Mouse (Mus musculus): ENCODE results near the gene Inip. TPM values are rescaled to one million over a fixed set of nuclear protein-coding genes. Genes with fewer than 3 reads are reported as not detected.
"Not testable (repeated sequence)": the region's sequence is repeated elsewhere in the genome, so short reads cannot be mapped to it uniquely, and the experiment has no call there.

Gene Inip
- polyA plus RNA-seq, 1 experiment = 1.6 TPM

- Histone ChIP-seq H3K9me3 (ENCODE audit: control insufficient read depth, low read length) (no peaks in the 10 kb centered on the region), H3K36me3 (ENCODE audit: control insufficient read depth) (no peaks in the 10 kb centered on the region), H3K4me3 (replicated peaks) (peak within 1 kb of the TSS; percentile 94), H3K4me1 (ENCODE audit: control insufficient read depth) (peaks cover 58% of the 10 kb centered on the region), H3K27me3 (ENCODE audit: control insufficient read depth) (peaks cover 7% of the 10 kb centered on the region)
- TF ChIP-seq TAL1 (IDR thresholded peaks at IDR 0.05; ENCODE audit: low read length) (no peak), GATA1 (IDR thresholded peaks at IDR 0.05; ENCODE audit: low read length) (no peak)
Measured at GRCm38 (mm10) chr4:59805181-59805967, 4.0 kb upstream of the Inip start, which contains the start of gene Snx30. TSS of gene Snx30 (plus strand) at chr4:59805840.

GRCm38 (mm10) chr4:59804754-59805153, 3.4 kb upstream of the Inip start:
- TF ChIP-seq TAL1 (IDR thresholded peaks at IDR 0.05; ENCODE audit: low read length) = no peak
- no peak for TF ChIP-seq GATA1 (IDR thresholded peaks at IDR 0.05; ENCODE audit: low read length)
- no peaks in the 10 kb centered on the region for H3K9me3 ChIP-seq (ENCODE audit: control insufficient read depth, low read length)
- peak overlapping the region; percentile 94 for H3K4me3 ChIP-seq (replicated peaks)
- peaks cover 58% of the 10 kb centered on the region for H3K4me1 ChIP-seq (ENCODE audit: control insufficient read depth)
- H3K36me3 ChIP-seq (ENCODE audit: control insufficient read depth) = no peaks in the 10 kb centered on the region
- H3K27me3 ChIP-seq (ENCODE audit: control insufficient read depth) = peaks cover 7% of the 10 kb centered on the region

- Histone ChIP-seq H3K9me3 (ENCODE audit: control insufficient read depth, low read length) (no peaks in the 10 kb centered on the region), H3K27me3 (ENCODE audit: control insufficient read depth) (peaks cover 7% of the 10 kb centered on the region), H3K4me1 (ENCODE audit: control insufficient read depth) (peaks cover 52% of the 10 kb centered on the region), H3K36me3 (ENCODE audit: control insufficient read depth) (no peaks in the 10 kb centered on the region), H3K4me3 (replicated peaks) (no peak overlapping the region)
- TF ChIP-seq TAL1 (IDR thresholded peaks at IDR 0.05; ENCODE audit: low read length) (no peak), GATA1 (IDR thresholded peaks at IDR 0.05; ENCODE audit: low read length) (no peak)
Measured at GRCm38 (mm10) chr4:59803358-59803757, 2.0 kb upstream of the Inip start.

GRCm38 (mm10) chr4:59802792-59803191, 1.4 kb upstream of the Inip start:
- Histone ChIP-seq H3K27me3 (ENCODE audit: control insufficient read depth) (peaks cover 7% of the 10 kb centered on the region), H3K4me1 (ENCODE audit: control insufficient read depth) (peaks cover 52% of the 10 kb centered on the region), H3K9me3 (ENCODE audit: control insufficient read depth, low read length) (no peaks in the 10 kb centered on the region), H3K4me3 (replicated peaks) (no peak overlapping the region), H3K36me3 (ENCODE audit: control insufficient read depth) (no peaks in the 10 kb centered on the region)
- 0 out of 3 replicates have a peak, but pooled peaks have one; percentile 26 for TF ChIP-seq TAL1 (IDR thresholded peaks at IDR 0.05; ENCODE audit: low read length)
- no peak for TF ChIP-seq GATA1 (IDR thresholded peaks at IDR 0.05; ENCODE audit: low read length)

DNA sequence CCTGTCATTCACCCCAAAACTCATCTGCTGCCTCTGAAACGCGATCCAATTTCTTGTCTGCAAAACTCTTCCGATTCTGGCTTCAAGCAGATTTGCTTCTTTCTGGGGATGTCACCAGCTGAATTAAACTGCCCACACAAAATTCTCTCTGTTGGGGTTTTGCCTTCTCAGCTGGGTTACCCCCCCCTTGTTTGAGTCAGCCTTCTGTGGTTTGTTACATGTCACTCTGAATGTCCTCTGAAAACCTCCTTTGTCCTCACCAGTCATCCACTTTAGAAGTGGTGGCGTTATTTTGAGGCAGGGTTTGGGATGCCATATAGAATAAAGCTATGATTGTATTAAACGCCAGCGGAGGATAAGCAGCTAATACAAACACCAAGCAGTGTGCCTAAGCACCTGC, 718 bp upstream of the Inip start:
- Histone ChIP-seq H3K27me3 (ENCODE audit: control insufficient read depth) (peaks cover 7% of the 10 kb centered on the region), H3K4me1 (ENCODE audit: control insufficient read depth) (peaks cover 52% of the 10 kb centered on the region), H3K9me3 (ENCODE audit: control insufficient read depth, low read length) (no peaks in the 10 kb centered on the region), H3K36me3 (ENCODE audit: control insufficient read depth) (no peaks in the 10 kb centered on the region), H3K4me3 (replicated peaks) (no peak overlapping the region)
- TF ChIP-seq GATA1 (IDR thresholded peaks at IDR 0.05; ENCODE audit: low read length) (no peak), TAL1 (IDR thresholded peaks at IDR 0.05; ENCODE audit: low read length) (no peak)

- Histone ChIP-seq H3K4me3 (replicated peaks) (no peak overlapping the region), H3K9me3 (ENCODE audit: control insufficient read depth, low read length) (no peaks in the 10 kb centered on the region), H3K27me3 (ENCODE audit: control insufficient read depth) (no peaks in the 10 kb centered on the region), H3K36me3 (ENCODE audit: control insufficient read depth) (no peaks in the 10 kb centered on the region), H3K4me1 (ENCODE audit: control insufficient read depth) (peaks cover 34% of the 10 kb centered on the region)
- TF ChIP-seq GATA1 (IDR thresholded peaks at IDR 0.05; ENCODE audit: low read length) (no peak), TAL1 (IDR thresholded peaks at IDR 0.05; ENCODE audit: low read length) (no peak)
Measured at GRCm38 (mm10) chr4:59800181-59800580, 1.2 kb downstream of the Inip start.

GRCm38 (mm10) chr4:59795788-59796455, 5.5 kb downstream of the Inip start:
- H3K9me3 ChIP-seq (ENCODE audit: control insufficient read depth, low read length) = no peaks in the 10 kb centered on the region
- no peak overlapping the region for H3K4me3 ChIP-seq (replicated peaks)
- TF ChIP-seq TAL1 (IDR thresholded peaks at IDR 0.05; ENCODE audit: low read length) (no peak), GATA1 (IDR thresholded peaks at IDR 0.05; ENCODE audit: low read length) (no peak)
- H3K4me1 ChIP-seq (ENCODE audit: control insufficient read depth) = no peaks in the 10 kb centered on the region
- peaks cover 9% of the 10 kb centered on the region for H3K27me3 ChIP-seq (ENCODE audit: control insufficient read depth)
- H3K36me3 ChIP-seq (ENCODE audit: control insufficient read depth) = no peaks in the 10 kb centered on the region

GRCm38 (mm10) chr4:59794116-59794515, 7.3 kb downstream of the Inip start:
- H3K4me3 ChIP-seq (replicated peaks) = no peak overlapping the region
- no peaks in the 10 kb centered on the region for H3K9me3 ChIP-seq (ENCODE audit: control insufficient read depth, low read length)
- no peaks in the 10 kb centered on the region for H3K4me1 ChIP-seq (ENCODE audit: control insufficient read depth)
- TF ChIP-seq GATA1 (IDR thresholded peaks at IDR 0.05; ENCODE audit: low read length) = no peak
- no peak for TF ChIP-seq TAL1 (IDR thresholded peaks at IDR 0.05; ENCODE audit: low read length)
- H3K36me3 ChIP-seq (ENCODE audit: control insufficient read depth) = no peaks in the 10 kb centered on the region
- H3K27me3 ChIP-seq (ENCODE audit: control insufficient read depth) = peaks cover 11% of the 10 kb centered on the region

DNA sequence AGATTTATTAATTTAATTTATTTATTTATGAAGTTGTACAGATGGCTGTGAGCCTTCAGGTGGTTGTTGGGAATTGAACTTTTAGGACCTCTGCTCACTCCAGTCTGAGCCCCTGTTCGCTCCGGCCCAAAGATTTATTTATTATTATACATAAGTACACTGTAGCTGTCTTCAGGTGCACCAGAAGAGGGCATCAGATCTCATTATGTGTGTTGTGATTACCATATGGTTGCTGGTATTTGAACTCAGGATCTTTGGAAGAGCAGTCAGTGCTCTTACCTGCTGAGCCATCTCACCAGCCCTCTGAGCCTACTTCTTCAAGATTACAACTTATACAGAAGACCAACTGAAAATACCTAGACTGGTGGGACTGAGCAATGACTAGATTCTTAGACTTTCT, 7.8 kb downstream of the Inip start:
- H3K36me3 ChIP-seq (ENCODE audit: control insufficient read depth); H3K4me3 ChIP-seq (replicated peaks); H3K4me1 ChIP-seq (ENCODE audit: control insufficient read depth); H3K9me3 ChIP-seq (ENCODE audit: control insufficient read depth, low read length): not testable (repeated sequence)
- H3K27me3 ChIP-seq (ENCODE audit: control insufficient read depth) = peaks cover 11% of the 10 kb centered on the region
